Mouse (Mus musculus) E14TG2a.4 (cell line): Measurements from ENCODE around the gene Idh1.

Experiments
- H3K27me3 ChIP-seq: 2 replicates; pipeline ENCODE4 v1.6.1; 2014; ENCODE audit warnings: low read length, control low read depth; ENCODE audit not compliant: insufficient read depth
- H3K36me3 ChIP-seq: 2 replicates; pipeline ENCODE4 v1.6.1; 2014; ENCODE audit warnings: low read length, control low read depth; ENCODE audit not compliant: insufficient read depth
- H3K4me1 ChIP-seq: replicated peaks from 2 replicates; pipeline ENCODE4 v1.6.1; 2014; ENCODE audit warnings: low read depth, low read length, control low read depth
- H3K4me3 ChIP-seq: replicated peaks from 2 replicates; pipeline ENCODE4 v1.5.1; 2014; ENCODE audit warnings: mild to moderate bottlenecking, low read length
- H3K9me3 ChIP-seq: 2 replicates; pipeline ENCODE4 v1.6.1; 2014; ENCODE audit warnings: low read length, control low read depth
- CTCF ChIP-seq: conservative IDR thresholded peaks from 2 replicates; pipeline ENCODE4 v1.5.1; 2014; ENCODE audit warnings: low read length
- NANOG ChIP-seq: IDR thresholded peaks from 2 replicates; pipeline ENCODE4 v1.6.1; 2014; ENCODE audit warnings: borderline replicate concordance, low read length, mixed read lengths
- POU5F1 ChIP-seq: IDR thresholded peaks from 2 replicates; pipeline ENCODE4 v1.6.1; 2014; ENCODE audit warnings: low read length, borderline replicate concordance

Gene Idh1

GRCm38 (mm10) chr1:65198861-65199260 lies 12.6 kb upstream of the Idh1 start:
- no peaks in the 10 kb centered on the region for H3K4me1 ChIP-seq
- H3K36me3 ChIP-seq, result peaks cover 76% of the 10 kb centered on the region
- no peaks in the 10 kb centered on the region for H3K27me3 ChIP-seq
- H3K4me3 ChIP-seq, result no peak overlapping the region
- TF ChIP-seq POU5F1, result no peak
- TF ChIP-seq CTCF, result no peak
- TF ChIP-seq NANOG, result no peak
- no peaks in the 10 kb centered on the region for H3K9me3 ChIP-seq

GRCm38 (mm10) chr1:65198425-65198824 lies 12.1 kb upstream of the Idh1 start:
- Histone ChIP-seq H3K4me1 (no peaks in the 10 kb centered on the region), H3K4me3 (no peak overlapping the region), H3K36me3 (peaks cover 76% of the 10 kb centered on the region), H3K27me3 (no peaks in the 10 kb centered on the region), H3K9me3 (no peaks in the 10 kb centered on the region)
- no peak for TF ChIP-seq CTCF
- TF ChIP-seq NANOG, result no peak
- TF ChIP-seq POU5F1, result no peak

GRCm38 (mm10) chr1:65193226-65193625 lies 6.9 kb upstream of the Idh1 start:
- Histone ChIP-seq H3K36me3 (peaks cover 73% of the 10 kb centered on the region), H3K4me1 (peaks cover 11% of the 10 kb centered on the region), H3K9me3 (no peaks in the 10 kb centered on the region), H3K4me3 (no peak overlapping the region), H3K27me3 (no peaks in the 10 kb centered on the region)
- TF ChIP-seq NANOG (no peak), POU5F1 (no peak), CTCF (no peak)

- peaks cover 49% of the 10 kb centered on the region for H3K36me3 ChIP-seq
- TF ChIP-seq POU5F1 (no peak), CTCF (no peak), NANOG (no peak)
- peaks cover 24% of the 10 kb centered on the region for H3K4me1 ChIP-seq
- H3K27me3 ChIP-seq, result no peaks in the 10 kb centered on the region
- no peaks in the 10 kb centered on the region for H3K9me3 ChIP-seq
- H3K4me3 ChIP-seq, result no peak overlapping the region
Measured at GRCm38 (mm10) chr1:65190172-65190571, 3.9 kb upstream of the Idh1 start.

- H3K4me3 ChIP-seq, result peak overlapping the region; percentile 98
- H3K4me1 ChIP-seq, result peaks cover 28% of the 10 kb centered on the region
- peaks cover 19% of the 10 kb centered on the region for H3K36me3 ChIP-seq
- H3K9me3 ChIP-seq, result no peaks in the 10 kb centered on the region
- no peak for TF ChIP-seq POU5F1
- TF ChIP-seq CTCF, result no peak
- no peak for TF ChIP-seq NANOG
- H3K27me3 ChIP-seq, result no peaks in the 10 kb centered on the region
Measured at GRCm38 (mm10) chr1:65187074-65187430, 752 bp upstream of the Idh1 start.

GRCm38 (mm10) chr1:65185524-65186205 lies 635 bp downstream of the Idh1 start:
- Histone ChIP-seq H3K36me3 (peaks cover 7% of the 10 kb centered on the region), H3K27me3 (no peaks in the 10 kb centered on the region), H3K9me3 (no peaks in the 10 kb centered on the region), H3K4me1 (peaks cover 28% of the 10 kb centered on the region), H3K4me3 (peak overlapping the region; percentile 98)
- TF ChIP-seq POU5F1 (no peak), CTCF (peak; percentile 17)

- Histone ChIP-seq H3K27me3 (no peaks in the 10 kb centered on the region), H3K36me3 (peaks cover under 1% of the 10 kb centered on the region; the same call in 1 of the 2 replicates), H3K4me1 (peaks cover 28% of the 10 kb centered on the region), H3K9me3 (no peaks in the 10 kb centered on the region), H3K4me3 (no peak overlapping the region)
- TF ChIP-seq POU5F1 (no peak), NANOG (no peak), CTCF (no peak)
Measured at GRCm38 (mm10) chr1:65185011-65185410, 1.3 kb downstream of the Idh1 start.

GRCm38 (mm10) chr1:65183994-65184393 lies 2.3 kb downstream of the Idh1 start:
- Histone ChIP-seq H3K27me3 (no peaks in the 10 kb centered on the region), H3K9me3 (no peaks in the 10 kb centered on the region)
- TF ChIP-seq POU5F1 (no peak), CTCF (no peak)

GRCm38 (mm10) chr1:65181459-65181858 lies 4.8 kb downstream of the Idh1 start:
- Histone ChIP-seq H3K9me3 (no peaks in the 10 kb centered on the region), H3K36me3 (no peaks in the 10 kb centered on the region), H3K4me3 (no peak overlapping the region), H3K27me3 (no peaks in the 10 kb centered on the region), H3K4me1 (peaks cover 24% of the 10 kb centered on the region)
- TF ChIP-seq NANOG (no peak), CTCF (no peak), POU5F1 (no peak)

More at GRCm38 (mm10) chr1:65183994-65184393, 2.3 kb downstream of the Idh1 start:
- Histone ChIP-seq H3K36me3 (no peaks in the 10 kb centered on the region), H3K4me1 (peaks cover 29% of the 10 kb centered on the region), H3K4me3 (no peak overlapping the region)

- Histone ChIP-seq H3K4me3 (peak overlapping the region; percentile 94), H3K9me3 (no peaks in the 10 kb centered on the region), H3K4me1 (peaks cover 14% of the 10 kb centered on the region), H3K27me3 (no peaks in the 10 kb centered on the region), H3K36me3 (peaks cover 8% of the 10 kb centered on the region)
- no peak for TF ChIP-seq POU5F1
- peak; percentile 69 for TF ChIP-seq CTCF
Measured at GRCm38 (mm10) chr1:65179634-65180249, 6.6 kb downstream of the Idh1 start.
